Mouse (Mus musculus): ENCODE measurements at regions not wholly inside any gene's neighbourhood (a gene's known extent, or its start where the extent isn't known, plus 50 kb on each side); places are given as distances from the start of the nearest gene placed in this dataset.

GRCm38 (mm10) chr12:92618519-92618918 lies 769.6 kb upstream of the Sel1l start:
- DNase-seq (ENCODE audit: low spot score) (no peak), ATAC-seq (replicated peaks; ENCODE audit: low FRiP score) (peak; percentile 85)
- Histone ChIP-seq H3K4me2 (ENCODE audit: low read depth, low read length, severe bottlenecking) (no peak overlapping the region), H3K4me3 (ENCODE audit: low read depth, low read length) (no peak overlapping the region), H3K9me3 (ENCODE audit: control insufficient read depth, low read length) (no peaks in the 10 kb centered on the region), H3K4me1 (replicated peaks; ENCODE audit: control insufficient read depth, insufficient read depth, low read length) (no peaks in the 10 kb centered on the region), H3K9ac (ENCODE audit: low read length) (no peak overlapping the region), H3K36me3 (ENCODE audit: control insufficient read depth, insufficient read depth, low read length) (no peaks in the 10 kb centered on the region), H3K27me3 (ENCODE audit: control insufficient read depth, insufficient read depth, low read length) (no peaks in the 10 kb centered on the region), H3K27ac (ENCODE audit: low read depth, low read length) (no peak overlapping the region)
- 46% methylated on average over 2 of the region's 2 CpGs for WGBS

DNA sequence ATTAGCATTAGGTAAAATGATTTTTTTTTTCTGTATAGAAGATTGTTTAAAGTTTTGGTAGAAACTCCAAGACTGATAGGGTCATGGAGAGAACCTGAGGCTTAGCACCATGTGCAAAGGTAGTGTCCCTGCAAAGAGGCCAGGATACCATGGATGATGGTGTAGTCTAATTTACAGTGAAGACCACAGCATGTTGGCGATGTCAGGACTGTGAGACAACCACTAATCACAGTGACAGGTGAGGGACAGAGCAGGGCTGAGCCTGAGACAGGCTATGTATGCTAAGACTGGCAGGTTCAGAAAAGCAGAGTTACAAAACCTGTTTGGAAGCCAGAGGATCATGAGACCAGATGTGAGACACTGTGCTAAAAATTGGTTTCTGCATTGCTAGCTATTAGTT lies 752.7 kb upstream of the Sel1l start:
- Histone ChIP-seq H3K9me3 (ENCODE audit: control insufficient read depth, low read length) (no peaks in the 10 kb centered on the region), H3K4me2 (ENCODE audit: low read depth, low read length, severe bottlenecking) (no peak overlapping the region), H3K36me3 (ENCODE audit: control insufficient read depth, insufficient read depth, low read length) (no peaks in the 10 kb centered on the region), H3K4me1 (replicated peaks; ENCODE audit: control insufficient read depth, insufficient read depth, low read length) (no peaks in the 10 kb centered on the region), H3K4me3 (ENCODE audit: low read depth, low read length) (no peak overlapping the region), H3K27ac (ENCODE audit: low read depth, low read length) (no peak overlapping the region), H3K27me3 (ENCODE audit: control insufficient read depth, insufficient read depth, low read length) (no peaks in the 10 kb centered on the region), H3K9ac (ENCODE audit: low read length) (no peak overlapping the region)
- WGBS, result 92% methylated on average over 1 of the region's 1 CpGs
- DNase-seq (ENCODE audit: low spot score) (no peak), ATAC-seq (replicated peaks; ENCODE audit: low FRiP score) (no peak)

- Histone ChIP-seq H3K36me3 (ENCODE audit: control insufficient read depth, insufficient read depth, low read length) (no peaks in the 10 kb centered on the region), H3K27ac (ENCODE audit: low read depth, low read length) (no peak overlapping the region), H3K4me1 (replicated peaks; ENCODE audit: control insufficient read depth, insufficient read depth, low read length) (no peaks in the 10 kb centered on the region), H3K4me3 (ENCODE audit: low read depth, low read length) (no peak overlapping the region), H3K9ac (ENCODE audit: low read length) (no peak overlapping the region), H3K27me3 (ENCODE audit: control insufficient read depth, insufficient read depth, low read length) (no peaks in the 10 kb centered on the region), H3K9me3 (ENCODE audit: control insufficient read depth, low read length) (no peaks in the 10 kb centered on the region), H3K4me2 (ENCODE audit: low read depth, low read length, severe bottlenecking) (no peak overlapping the region)
- 69% methylated on average over 2 of the region's 2 CpGs for WGBS
- no peak for DNase-seq (ENCODE audit: low spot score)
- ATAC-seq (replicated peaks; ENCODE audit: low FRiP score), result no peak
Observed at GRCm38 (mm10) chr12:92589725-92590124, 740.8 kb upstream of the Sel1l start.

DNA sequence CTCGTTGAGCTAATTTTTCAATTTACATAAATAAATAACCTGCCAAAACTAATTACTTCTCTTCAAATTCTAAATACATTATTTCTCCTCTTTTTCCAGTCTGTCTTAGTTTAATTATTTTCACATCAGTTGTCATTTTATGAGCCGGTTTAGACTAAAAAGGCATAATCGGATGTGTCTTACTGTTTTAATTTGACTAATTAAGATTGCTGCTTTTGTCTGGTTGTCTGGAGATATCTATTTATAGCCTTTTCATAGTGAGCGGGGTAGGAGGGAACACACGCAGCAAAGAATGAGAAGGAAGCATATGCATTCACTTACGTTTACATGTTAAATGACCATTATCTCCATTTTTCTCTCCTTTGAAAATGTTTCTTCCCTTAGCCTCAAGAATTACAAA lies 740.3 kb upstream of the Sel1l start:
- H3K9ac ChIP-seq (ENCODE audit: low read length), result no peak overlapping the region
- no peaks in the 10 kb centered on the region for H3K4me1 ChIP-seq (replicated peaks; ENCODE audit: control insufficient read depth, insufficient read depth, low read length)
- no peaks in the 10 kb centered on the region for H3K9me3 ChIP-seq (ENCODE audit: control insufficient read depth, low read length)
- WGBS, result 54% methylated on average over 6 of the region's 6 CpGs
- H3K27me3 ChIP-seq (ENCODE audit: control insufficient read depth, insufficient read depth, low read length), result no peaks in the 10 kb centered on the region
- no peaks in the 10 kb centered on the region for H3K36me3 ChIP-seq (ENCODE audit: control insufficient read depth, insufficient read depth, low read length)
- DNase-seq (ENCODE audit: low spot score) (no peak), ATAC-seq (replicated peaks; ENCODE audit: low FRiP score) (peak; percentile 63; the same call in 1 of the 2 replicates)
- H3K4me2 ChIP-seq (ENCODE audit: low read depth, low read length, severe bottlenecking), result no peak overlapping the region
- H3K4me3 ChIP-seq (ENCODE audit: low read depth, low read length), result no peak overlapping the region
- H3K27ac ChIP-seq (ENCODE audit: low read depth, low read length), result no peak overlapping the region

- no peak overlapping the region for H3K4me2 ChIP-seq (ENCODE audit: low read depth, low read length, severe bottlenecking)
- no peaks in the 10 kb centered on the region for H3K4me1 ChIP-seq (replicated peaks; ENCODE audit: control insufficient read depth, insufficient read depth, low read length)
- DNase-seq (ENCODE audit: low spot score) (no peak), ATAC-seq (replicated peaks; ENCODE audit: low FRiP score) (no peak)
- no peak overlapping the region for H3K27ac ChIP-seq (ENCODE audit: low read depth, low read length)
- H3K27me3 ChIP-seq (ENCODE audit: control insufficient read depth, insufficient read depth, low read length), result no peaks in the 10 kb centered on the region
- H3K9ac ChIP-seq (ENCODE audit: low read length), result no peak overlapping the region
- no peaks in the 10 kb centered on the region for H3K36me3 ChIP-seq (ENCODE audit: control insufficient read depth, insufficient read depth, low read length)
- 90% methylated on average over 1 of the region's 1 CpGs for WGBS
- H3K9me3 ChIP-seq (ENCODE audit: control insufficient read depth, low read length), result no peaks in the 10 kb centered on the region
- H3K4me3 ChIP-seq (ENCODE audit: low read depth, low read length), result no peak overlapping the region
Observed at GRCm38 (mm10) chr12:92578596-92578995, 729.6 kb upstream of the Sel1l start.
